Mouse (Mus musculus) CH12.LX (cell line): Measurements from ENCODE around the gene Junb.

ENCODE experiments used
- BHLHE40 ChIP-seq: IDR thresholded peaks from 2 replicates; pipeline ENCODE4 v1.6.1; 2011; ENCODE audit warnings: mild to moderate bottlenecking, low read depth, low read length, improper control_type of control experiment
- ELF1 ChIP-seq: IDR thresholded peaks from 2 replicates; pipeline ENCODE4 v1.6.1; 2014; ENCODE audit warnings: low read depth, mild to moderate bottlenecking, inconsistent platforms, low read length, improper control_type of control experiment

GRCm38 (mm10) chr8:84985049-84985683, 6.6 kb upstream of the Junb start:
- TF ChIP-seq ELF1 (no peak), BHLHE40 (no peak; the same call in 1 of the 2 replicates)
